Mouse (Mus musculus): ENCODE data around the gene Gm7971. TPM values are rescaled to one million over a fixed set of nuclear protein-coding genes. Genes with fewer than 3 reads are reported as not detected.
"Not testable (repeated sequence)": the region's sequence is repeated elsewhere in the genome, so short reads cannot be mapped to it uniquely, and the experiment has no call there.

Gene Gm7971
- polyA plus RNA-seq (2012; rRNA removed): not detected in 2 replicates

DNA sequence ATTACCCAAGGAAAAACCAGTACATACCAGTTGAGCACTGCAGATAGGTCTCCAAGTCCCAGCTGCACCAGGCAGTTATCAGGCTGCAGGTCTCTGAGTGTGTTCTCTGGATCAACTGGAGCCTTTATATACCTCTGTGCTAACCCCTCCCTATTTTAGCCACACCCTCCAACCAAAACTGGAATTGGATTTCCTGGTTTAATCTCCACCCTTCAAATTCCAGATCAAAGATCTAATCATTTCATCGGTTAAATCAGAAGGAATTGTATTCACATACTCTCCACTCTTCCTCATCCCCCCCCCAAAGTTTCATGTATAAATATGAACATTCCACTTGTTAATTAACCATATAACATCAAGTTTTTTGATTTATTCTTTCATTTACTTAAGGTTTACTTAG lies at the start of gene Gm7971:
Gm7971 (minus strand) TSS at position 101 of the 400 bp plus-strand sequence.
- no CpG with 5 or more reads among the region's 1 CpGs for WGBS

More for the DNA sequence above, at the start of gene Gm7971:
- DNase-seq; H3K4me1 ChIP-seq (ENCODE audit: control insufficient read depth, insufficient read depth, low read length); H3K4me3 ChIP-seq (replicated peaks; ENCODE audit: extremely low read depth, low read depth, low read length): not testable (repeated sequence)

Other genes with a start within 250 kb of the Gm7971 start
- not detected in 2 replicates for gene D5Ertd577e, start 138.1 kb downstream of the Gm7971 start, polyA plus RNA-seq (2012; rRNA removed)
- gene Gm3286, start 84.1 kb downstream of the Gm7971 start, polyA plus RNA-seq (2012; rRNA removed): not detected in 2 replicates
- not detected in 2 replicates for gene Gm7978, start 141.3 kb upstream of the Gm7971 start, polyA plus RNA-seq (2012; rRNA removed)
- gene Gm7982, start 147.1 kb upstream of the Gm7971 start, polyA plus RNA-seq (2012; rRNA removed): not detected in 2 replicates
- gene E330014E10Rik, start 181.1 kb upstream of the Gm7971 start, polyA plus RNA-seq (2012; rRNA removed): not detected in 2 replicates

All from lung, adult 2 months (tissue).